Mouse (Mus musculus) embryonic facial prominence, embryonic 13.5 days (tissue): ENCODE measurements around the gene Ndrg3. TPM values are rescaled to one million over a fixed set of nuclear protein-coding genes. Genes with fewer than 3 reads are reported as not detected.
"Not testable (repeated sequence)": the region's sequence is repeated elsewhere in the genome, so short reads cannot be mapped to it uniquely, and the experiment has no call there.

ENCODE experiments used
- ATAC-seq: fragments of 200-750 bp; cut with Nextera tagmentation; 2 replicates; pipeline ENCODE4 v1.8.0; 2017; ENCODE audit warnings: low read depth; ENCODE audit not compliant: insufficient number of reproducible peaks, insufficient read depth, low FRiP score, low TSS enrichment
- H3K27ac ChIP-seq: fragments of 300-500 bp; sonication (generic); 2 replicates; pipeline ENCODE4 v1.5.1; 2015; ENCODE audit warnings: moderate library complexity, mild to moderate bottlenecking, inconsistent platforms
- H3K27me3 ChIP-seq: fragments of 300-500 bp; sonication (generic); 2 replicates; pipeline ENCODE4 v1.6.1; 2015; ENCODE audit warnings: mild to moderate bottlenecking, inconsistent platforms
- H3K36me3 ChIP-seq: fragments of 300-500 bp; sonication (generic); 2 replicates; pipeline ENCODE4 v1.6.1; 2015; ENCODE audit warnings: mild to moderate bottlenecking, inconsistent platforms
- H3K4me1 ChIP-seq: fragments of 300-500 bp; sonication (generic); 2 replicates; pipeline ENCODE4 v1.6.1; 2015; ENCODE audit warnings: inconsistent platforms
- H3K4me2 ChIP-seq: fragments of 300-500 bp; sonication (generic); 2 replicates; pipeline ENCODE4 v1.6.1; 2015; ENCODE audit warnings: moderate library complexity, mild to moderate bottlenecking, inconsistent platforms
- H3K4me3 ChIP-seq: fragments of 300-500 bp; sonication (generic); 2 replicates; pipeline ENCODE4 v1.5.1; 2015; ENCODE audit warnings: mild to moderate bottlenecking, inconsistent platforms
- H3K9ac ChIP-seq: fragments of 300-500 bp; sonication (generic); 2 replicates; pipeline ENCODE4 v1.6.1; 2015; ENCODE audit warnings: mild to moderate bottlenecking, inconsistent platforms
- H3K9me3 ChIP-seq: fragments of 300-500 bp; sonication (generic); 2 replicates; pipeline ENCODE4 v1.6.1; 2016; ENCODE audit warnings: inconsistent platforms
- WGBS: fragments of 180-500 bp; shearing (Covaris S2); methylation state at CpG from one replicate; pipeline ENCODE4 v1.1.7; 2015; ENCODE audit warnings: mixed read lengths; 5-methylcytosine and 5-hydroxymethylcytosine counted together
- polyA plus RNA-seq: library from polyadenylated mRNA; unstranded; fragments of >200 nt; fragmentation: Nextera tagmentation; extraction: Ambion mirVana; gene quantifications from 2 replicates; pipeline ENCODE4 v1.2.1, GENCODE M21; 2015

Gene Ndrg3
- polyA plus RNA-seq, 1 experiment from 2014 or later: 51.0 TPM

GRCm38 (mm10) chr2:156958496-156959252, 33.2 kb downstream of the Ndrg3 start:
- whole genome bisulfite sequencing: 70% methylated on average over 9 of the region's 9 CpGs
- Histone ChIP-seq H3K9ac (no peak overlapping the region), H3K4me2 (no peak overlapping the region), H3K36me3 (peaks cover 4% of the 10 kb centered on the region; the same call in 1 of the 2 replicates), H3K27me3 (no peaks in the 10 kb centered on the region), H3K4me3 (no peak overlapping the region), H3K4me1 (no peaks in the 10 kb centered on the region), H3K27ac (no peak overlapping the region), H3K9me3 (no peaks in the 10 kb centered on the region)
- no peak for ATAC-seq

DNA sequence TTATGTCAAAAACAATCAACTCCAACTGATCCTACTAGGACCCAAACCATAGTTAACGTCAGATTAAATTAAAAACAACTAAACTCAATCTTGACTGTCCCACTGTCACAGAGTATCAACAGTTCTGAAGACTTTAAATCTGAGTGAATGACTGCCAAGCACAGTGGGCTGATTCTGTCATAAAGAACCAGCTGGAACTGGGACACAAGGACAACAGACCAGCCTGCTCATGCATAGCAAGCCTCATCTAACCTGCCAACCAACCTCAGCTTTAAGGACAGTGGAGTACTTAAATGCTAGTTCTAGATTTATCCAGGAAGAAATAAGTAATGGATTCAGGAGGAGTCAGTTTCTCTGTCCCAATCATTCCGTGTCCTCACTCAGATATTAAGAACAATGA, 34.8 kb downstream of the Ndrg3 start:
- H3K27me3 ChIP-seq: no peaks in the 10 kb centered on the region
- H3K27ac ChIP-seq: no peak overlapping the region
- H3K9ac ChIP-seq: no peak overlapping the region
- 77% methylated on average over 2 of the region's 2 CpGs for WGBS
- H3K4me2 ChIP-seq: no peak overlapping the region
- no peaks in the 10 kb centered on the region for H3K9me3 ChIP-seq
- no peak for ATAC-seq
- H3K4me1 ChIP-seq: no peaks in the 10 kb centered on the region
- no peak overlapping the region for H3K4me3 ChIP-seq
- H3K36me3 ChIP-seq: peaks cover 4% of the 10 kb centered on the region; the same call in 1 of the 2 replicates

- H3K9ac ChIP-seq: no peak overlapping the region
- H3K36me3 ChIP-seq: peaks cover 4% of the 10 kb centered on the region; the same call in 1 of the 2 replicates
- H3K4me3 ChIP-seq: no peak overlapping the region
- H3K4me2 ChIP-seq: no peak overlapping the region
- no peak overlapping the region for H3K27ac ChIP-seq
- H3K9me3 ChIP-seq: no peaks in the 10 kb centered on the region
- H3K27me3 ChIP-seq: no peaks in the 10 kb centered on the region
- ATAC-seq: no peak
- H3K4me1 ChIP-seq: no peaks in the 10 kb centered on the region
- WGBS: 67% methylated on average over 7 of the region's 7 CpGs
These were observed 35.5 kb downstream of the Ndrg3 start for GRCm38 (mm10) chr2:156956306-156956705.

DNA sequence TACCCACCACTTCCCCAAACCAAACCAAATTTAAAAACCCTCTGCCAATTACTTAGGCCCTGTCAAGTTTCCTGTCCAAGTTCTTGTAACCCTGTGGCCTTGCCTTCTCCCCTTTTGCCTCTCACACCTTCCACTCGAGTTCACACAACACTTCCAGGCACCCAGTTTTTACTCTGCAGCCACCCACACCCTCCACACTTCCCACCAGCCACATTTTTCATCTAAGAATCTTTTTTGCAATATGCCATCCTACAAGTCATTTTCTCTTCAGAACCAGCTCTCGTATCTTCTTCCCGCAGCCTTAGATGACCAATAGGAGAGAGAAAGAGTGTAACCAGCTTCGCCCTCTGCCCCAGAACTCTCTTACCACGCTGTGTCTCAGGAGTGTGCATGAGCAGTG, 37.4 kb downstream of the Ndrg3 start:
- Histone ChIP-seq H3K9ac (no peak overlapping the region), H3K27me3 (no peaks in the 10 kb centered on the region), H3K4me1 (no peaks in the 10 kb centered on the region), H3K36me3 (peaks cover 10% of the 10 kb centered on the region), H3K4me3 (no peak overlapping the region), H3K4me2 (no peak overlapping the region), H3K27ac (no peak overlapping the region), H3K9me3 (no peaks in the 10 kb centered on the region)
- WGBS: 92% methylated on average over 5 of the region's 5 CpGs
- ATAC-seq: no peak

DNA sequence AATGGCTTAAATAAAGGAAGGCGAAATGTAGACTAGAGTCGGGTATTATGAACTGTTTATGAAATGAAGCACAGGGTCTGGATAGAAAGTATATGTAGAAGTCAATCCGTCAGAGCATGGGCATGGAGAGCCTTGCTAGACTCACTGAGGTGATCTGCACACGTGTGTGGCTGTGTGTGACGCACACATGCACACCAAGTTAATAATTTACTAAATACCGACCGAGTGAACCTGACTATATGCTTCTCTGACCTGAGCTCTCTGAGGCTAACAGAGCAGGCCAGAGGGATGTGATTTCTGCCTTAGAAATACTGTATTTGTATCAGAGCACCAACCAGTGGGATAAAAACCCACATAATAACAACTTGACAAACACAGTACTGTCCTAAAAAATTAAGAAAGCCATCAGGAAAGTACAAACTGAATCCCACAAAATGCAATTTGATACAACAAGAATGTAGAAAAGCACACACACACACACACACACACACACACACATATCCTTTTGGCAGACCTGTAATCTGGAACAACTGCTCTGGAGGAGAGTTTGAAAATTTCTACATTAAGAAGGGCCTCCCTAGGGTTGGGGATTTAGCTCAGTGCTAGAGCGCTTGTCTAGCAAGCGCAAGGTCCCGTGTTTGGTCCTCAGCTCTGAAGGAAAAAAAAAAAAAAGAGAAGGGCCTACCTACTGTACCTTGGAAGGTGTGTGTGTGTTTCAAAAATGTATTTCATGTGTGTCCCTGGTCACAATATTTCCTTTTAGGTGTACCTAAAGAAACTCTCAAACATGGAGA, 40.4 kb downstream of the Ndrg3 start:
- H3K4me3 ChIP-seq: no peak overlapping the region
- H3K9me3 ChIP-seq: no peaks in the 10 kb centered on the region
- no peaks in the 10 kb centered on the region for H3K4me1 ChIP-seq
- H3K36me3 ChIP-seq: peaks cover 20% of the 10 kb centered on the region
- ATAC-seq: no peak
- no peak overlapping the region for H3K27ac ChIP-seq
- WGBS: 88% methylated on average over 10 of the region's 10 CpGs
- no peak overlapping the region for H3K4me2 ChIP-seq
- H3K9ac ChIP-seq: no peak overlapping the region
- H3K27me3 ChIP-seq: no peaks in the 10 kb centered on the region

DNA sequence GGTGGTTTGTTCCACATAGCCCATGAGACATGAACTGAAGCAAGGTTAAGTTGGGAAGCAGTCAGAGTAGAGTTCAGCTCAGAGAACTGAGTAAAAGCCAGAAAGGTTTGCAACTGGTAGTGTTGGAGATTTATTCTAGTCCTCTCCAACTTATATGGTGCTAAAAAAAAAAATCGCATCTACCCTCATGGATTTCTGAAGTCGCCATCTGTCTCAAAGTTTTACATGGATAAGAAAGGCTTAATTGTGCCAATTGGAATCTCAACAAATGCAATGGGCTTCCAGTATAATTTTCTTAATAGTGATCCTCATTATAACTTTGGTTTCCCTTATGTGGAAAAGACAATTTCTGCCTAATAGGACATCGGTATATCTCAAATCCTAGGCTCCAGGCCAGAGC, 41.0 kb downstream of the Ndrg3 start:
- Histone ChIP-seq H3K4me3 (no peak overlapping the region), H3K27ac (no peak overlapping the region), H3K9ac (no peak overlapping the region), H3K4me1 (no peaks in the 10 kb centered on the region), H3K27me3 (no peaks in the 10 kb centered on the region), H3K36me3 (peaks cover 24% of the 10 kb centered on the region), H3K4me2 (no peak overlapping the region), H3K9me3 (no peaks in the 10 kb centered on the region)
- WGBS: 94% methylated on average over 3 of the region's 3 CpGs
- no peak for ATAC-seq

DNA sequence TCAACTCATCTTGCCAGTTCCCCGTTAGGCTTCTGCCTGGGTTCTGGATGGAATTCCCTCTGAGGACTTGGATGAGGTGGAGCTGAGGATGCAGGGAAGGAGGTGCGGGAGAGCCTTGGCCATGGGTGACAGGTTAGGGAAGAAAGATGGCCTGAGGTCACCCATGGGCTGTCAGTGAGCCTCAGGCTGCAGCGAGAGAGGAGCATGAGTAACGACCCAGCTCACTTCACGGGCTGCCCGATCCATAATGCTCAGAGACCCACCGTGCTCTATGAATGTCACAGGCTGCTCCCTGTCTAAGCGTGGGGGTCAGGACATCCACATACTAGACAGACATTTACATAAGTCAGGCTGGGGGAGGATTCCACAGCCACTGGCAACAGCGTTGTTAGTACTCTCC, 50.3 kb downstream of the Ndrg3 start:
- peaks cover 47% of the 10 kb centered on the region for H3K36me3 ChIP-seq
- H3K9ac ChIP-seq, H3K4me1 ChIP-seq, H3K4me2 ChIP-seq, H3K27me3 ChIP-seq, ATAC-seq, H3K4me3 ChIP-seq, H3K9me3 ChIP-seq, H3K27ac ChIP-seq: not testable (repeated sequence)
- 91% methylated on average over 9 of the region's 9 CpGs for WGBS

- WGBS: 69% methylated on average over 6 of the region's 6 CpGs
- not testable (repeated sequence) for H3K4me3 ChIP-seq, H3K9ac ChIP-seq, H3K27ac ChIP-seq, H3K4me1 ChIP-seq, H3K4me2 ChIP-seq, H3K27me3 ChIP-seq, H3K9me3 ChIP-seq, ATAC-seq
- H3K36me3 ChIP-seq: peaks cover 48% of the 10 kb centered on the region
These were observed 51.9 kb downstream of the Ndrg3 start for GRCm38 (mm10) chr2:156939926-156940325.

GRCm38 (mm10) chr2:156937795-156938194, 54.1 kb downstream of the Ndrg3 start:
- Histone ChIP-seq H3K9me3 (no peaks in the 10 kb centered on the region), H3K36me3 (peaks cover 40% of the 10 kb centered on the region), H3K4me1 (no peaks in the 10 kb centered on the region), H3K4me3 (no peak overlapping the region), H3K27ac (no peak overlapping the region), H3K9ac (no peak overlapping the region), H3K4me2 (no peak overlapping the region), H3K27me3 (no peaks in the 10 kb centered on the region)
- WGBS: 81% methylated on average over 2 of the region's 2 CpGs
- ATAC-seq: no peak

DNA sequence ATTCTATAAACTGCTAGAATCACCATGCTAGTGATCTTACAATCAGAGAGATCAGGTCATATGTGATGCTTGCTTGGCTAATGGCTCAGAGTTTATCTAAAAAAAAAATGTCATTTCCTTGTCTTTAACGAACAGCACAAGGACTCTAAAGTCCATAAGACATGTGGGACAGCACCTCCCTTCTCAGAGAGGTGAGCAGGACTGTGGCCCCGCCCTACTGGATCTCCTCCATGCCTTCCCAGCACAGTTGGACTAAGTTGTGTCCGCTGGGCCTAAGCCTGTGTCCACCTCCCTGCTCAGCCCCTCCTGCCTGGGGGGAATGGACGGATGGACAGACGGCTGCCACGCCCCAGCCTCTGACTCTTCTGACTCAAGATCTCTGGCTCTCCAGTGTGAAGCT, 56.9 kb downstream of the Ndrg3 start:
- Histone ChIP-seq H3K4me3 (no peak overlapping the region), H3K9ac (no peak overlapping the region), H3K27me3 (no peaks in the 10 kb centered on the region), H3K4me1 (no peaks in the 10 kb centered on the region), H3K4me2 (no peak overlapping the region), H3K36me3 (peaks cover 46% of the 10 kb centered on the region), H3K27ac (no peak overlapping the region), H3K9me3 (no peaks in the 10 kb centered on the region)
- no peak for ATAC-seq
- 87% methylated on average over 6 of the region's 6 CpGs for WGBS

- no peak overlapping the region for H3K4me3 ChIP-seq
- no peaks in the 10 kb centered on the region for H3K4me1 ChIP-seq
- no peak overlapping the region for H3K9ac ChIP-seq
- no peak overlapping the region for H3K27ac ChIP-seq
- no peak for ATAC-seq
- WGBS: 93% methylated on average over 1 of the region's 1 CpGs
- H3K36me3 ChIP-seq: peaks cover 40% of the 10 kb centered on the region
- H3K9me3 ChIP-seq: no peaks in the 10 kb centered on the region
- no peak overlapping the region for H3K4me2 ChIP-seq
- H3K27me3 ChIP-seq: no peaks in the 10 kb centered on the region
These were observed 58.4 kb downstream of the Ndrg3 start for GRCm38 (mm10) chr2:156933426-156933825.

- Histone ChIP-seq H3K36me3 (peaks cover 36% of the 10 kb centered on the region), H3K9me3 (no peaks in the 10 kb centered on the region), H3K27ac (no peak overlapping the region), H3K9ac (no peak overlapping the region), H3K4me3 (no peak overlapping the region), H3K4me2 (no peak overlapping the region), H3K4me1 (no peaks in the 10 kb centered on the region; the same call in 1 of the 2 replicates), H3K27me3 (no peaks in the 10 kb centered on the region)
- ATAC-seq: no peak
- 93% methylated on average over 2 of the region's 2 CpGs for WGBS
These were observed 60.4 kb downstream of the Ndrg3 start for GRCm38 (mm10) chr2:156931421-156931820.
